Mouse (Mus musculus): ENCODE measurements at regions not wholly inside any gene's neighbourhood (a gene's known extent, or its start where the extent isn't known, plus 50 kb on each side); places are given as distances from the start of the nearest gene placed in this dataset.

DNA sequence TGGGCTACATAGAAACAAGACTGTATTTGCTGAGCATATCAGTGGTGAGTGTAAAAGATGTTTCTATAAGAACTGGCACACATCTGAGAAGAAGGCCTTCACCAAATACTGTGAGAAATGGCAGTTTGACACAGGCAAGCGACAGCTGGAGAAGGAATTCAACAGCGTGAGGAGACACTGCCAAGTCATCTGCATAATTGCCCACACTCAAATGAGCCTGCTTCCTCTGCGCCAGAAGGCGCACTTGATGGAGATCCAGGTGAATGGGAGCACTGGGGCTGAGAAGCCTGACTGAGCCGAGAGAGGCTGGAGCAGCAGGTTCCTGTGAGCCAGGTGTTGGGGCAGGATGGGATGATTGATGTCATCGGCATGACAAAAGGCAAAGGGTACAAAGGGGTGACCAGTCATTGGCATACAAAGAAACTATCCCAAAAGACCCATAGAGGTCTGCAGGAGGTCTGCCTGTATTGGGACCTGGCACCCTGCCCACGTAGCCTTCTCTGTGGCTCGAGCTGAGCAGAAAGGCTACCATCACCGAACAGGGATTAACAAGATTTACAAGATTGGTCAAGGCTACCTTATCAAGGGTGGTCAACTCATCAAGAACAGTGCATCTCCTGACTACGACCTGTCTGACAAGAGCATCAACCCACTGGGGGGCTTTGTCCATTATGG lies 227.2 kb upstream of the Rtl1 start:
- TF ChIP-seq POLR2A (IDR thresholded peaks at IDR 0.05; ENCODE audit: borderline replicate concordance, extremely low read depth, low read depth, low read length): no peak
- no peak for TF ChIP-seq CTCF (IDR thresholded peaks at IDR 0.05; ENCODE audit: insufficient read depth, low read length)

Measured in lung, adult 2 months (tissue).